Mouse (Mus musculus) thymus, postnatal 4 days (tissue): ENCODE results near the gene Gnl3l.

Source experiments
- DNase-seq: peaks from one replicate; pipeline ENCODE4 v3.0.0; 2021

Gene Gnl3l

GRCm38 (mm10) chrX:151016938-151017877 is at the start of gene Gnl3l:
Gene Gnl3l, minus strand, starts transcription at chrX:151017322.
- peak; percentile 93 for DNase-seq

DNA sequence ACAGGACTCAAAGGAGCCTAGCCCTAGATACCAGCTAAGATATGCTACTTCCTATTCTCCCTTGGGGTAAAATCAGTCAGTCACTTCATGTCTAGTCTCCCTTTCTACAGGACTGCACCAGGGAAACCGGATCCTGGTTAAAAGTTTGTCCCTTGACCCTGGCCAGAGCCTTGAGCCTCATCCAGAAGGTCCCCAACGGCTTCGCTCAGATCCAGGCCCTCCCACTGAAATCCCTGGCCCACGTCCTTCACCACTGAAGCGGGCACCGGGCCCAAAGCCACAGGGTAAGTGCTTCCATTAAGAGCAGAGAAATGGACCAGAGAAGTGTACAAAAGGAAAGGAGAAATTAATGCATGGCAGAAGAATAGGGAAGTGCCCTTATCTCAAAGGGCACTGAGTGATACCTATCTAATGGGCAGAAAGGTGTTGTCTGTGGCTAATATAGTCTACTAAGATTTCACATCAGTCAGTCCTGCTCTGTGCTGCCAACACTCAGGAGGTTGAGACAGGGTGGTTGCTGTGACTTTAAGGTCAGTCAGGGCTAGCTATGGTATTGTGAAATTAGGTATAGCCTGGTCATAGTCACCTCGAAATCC is 49.0 kb upstream of the Gnl3l start:
- no peak for DNase-seq

- DNase-seq = no peak
Measured at GRCm38 (mm10) chrX:151061615-151062299, 44.6 kb upstream of the Gnl3l start.

- DNase-seq = no peak
Measured at GRCm38 (mm10) chrX:151059346-151059745, 42.2 kb upstream of the Gnl3l start.

DNA sequence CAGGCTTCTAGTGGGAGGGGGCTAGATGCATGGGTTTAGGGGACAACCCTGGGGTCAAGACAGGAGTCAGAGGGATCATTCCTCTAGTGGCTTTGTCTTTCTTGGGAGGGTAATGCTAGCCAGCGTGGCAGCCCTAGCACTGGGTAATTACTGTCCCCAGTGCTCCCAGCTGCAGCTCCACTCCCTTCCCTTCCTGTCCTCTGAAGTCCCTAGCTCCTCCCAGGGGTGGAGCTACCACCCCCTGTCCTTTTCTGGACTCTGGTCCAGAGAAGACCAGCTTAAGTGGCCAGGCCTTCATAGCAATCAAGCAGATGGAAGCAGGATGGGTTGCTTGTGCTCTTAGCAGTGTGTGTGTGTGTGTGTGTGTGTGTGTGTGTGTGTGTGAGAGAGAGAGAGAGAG is 38.4 kb upstream of the Gnl3l start:
- DNase-seq = no peak

DNA sequence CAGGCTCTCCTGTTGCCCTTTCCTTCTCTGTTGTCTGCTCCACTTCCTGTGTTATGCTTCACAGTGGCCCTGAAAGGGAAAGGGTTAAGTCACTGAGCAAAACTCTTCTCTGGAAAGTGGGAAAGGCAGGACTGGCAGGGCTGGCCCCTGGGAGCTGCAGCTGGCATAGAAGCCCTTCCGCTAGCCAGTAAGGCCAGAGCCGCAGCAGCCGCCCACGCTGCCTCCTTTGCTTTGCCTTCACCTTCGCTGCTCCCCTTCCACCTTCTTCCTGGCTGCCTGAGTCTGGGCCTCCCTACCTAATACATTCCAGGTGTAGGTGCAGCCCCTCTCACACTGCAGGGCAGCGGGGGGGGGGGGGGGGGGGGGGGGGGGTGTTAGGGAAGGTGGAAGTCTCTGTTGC is 37.4 kb upstream of the Gnl3l start:
- no peak for DNase-seq

GRCm38 (mm10) chrX:151050337-151050736 is 33.2 kb upstream of the Gnl3l start:
- DNase-seq = no peak

- DNase-seq = no peak
Measured at GRCm38 (mm10) chrX:151049661-151050215, 32.6 kb upstream of the Gnl3l start.

- DNase-seq = peak; percentile 38
Measured at GRCm38 (mm10) chrX:151047431-151048058, 30.4 kb upstream of the Gnl3l start.

DNA sequence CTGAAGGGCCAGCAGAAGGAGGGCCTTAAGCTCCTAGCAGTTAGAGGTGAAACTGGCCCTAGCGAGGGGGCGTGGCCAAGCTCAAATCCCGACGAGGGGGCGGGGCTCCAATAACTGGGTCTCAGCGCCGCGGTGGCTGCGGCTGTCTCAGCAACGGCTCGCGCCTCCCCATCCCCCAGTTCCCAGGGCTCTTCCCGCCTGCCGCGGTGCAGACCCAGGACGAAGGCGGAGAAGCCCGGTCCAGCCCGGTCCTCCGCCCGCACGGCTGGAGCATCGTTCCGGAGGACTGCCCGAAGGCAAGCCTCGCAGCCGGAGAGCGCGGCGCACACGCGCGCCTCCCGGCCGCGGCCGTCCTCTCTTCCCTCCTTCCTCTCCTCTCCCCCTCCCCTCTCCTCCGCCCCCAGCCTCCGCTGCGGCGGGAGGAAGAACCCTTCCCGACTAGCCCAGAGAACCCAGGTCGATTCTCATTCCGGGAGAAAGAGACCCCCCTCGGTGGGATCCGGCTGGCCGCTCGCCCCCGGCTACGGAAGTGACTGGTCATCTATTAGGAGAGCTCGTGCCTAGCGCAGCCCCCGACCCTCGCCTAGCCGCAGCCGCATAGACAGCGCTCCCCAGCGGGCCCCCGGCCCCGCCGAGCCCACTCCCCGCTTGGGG is 29.8 kb upstream of the Gnl3l start:
- DNase-seq = peak; percentile 68

DNA sequence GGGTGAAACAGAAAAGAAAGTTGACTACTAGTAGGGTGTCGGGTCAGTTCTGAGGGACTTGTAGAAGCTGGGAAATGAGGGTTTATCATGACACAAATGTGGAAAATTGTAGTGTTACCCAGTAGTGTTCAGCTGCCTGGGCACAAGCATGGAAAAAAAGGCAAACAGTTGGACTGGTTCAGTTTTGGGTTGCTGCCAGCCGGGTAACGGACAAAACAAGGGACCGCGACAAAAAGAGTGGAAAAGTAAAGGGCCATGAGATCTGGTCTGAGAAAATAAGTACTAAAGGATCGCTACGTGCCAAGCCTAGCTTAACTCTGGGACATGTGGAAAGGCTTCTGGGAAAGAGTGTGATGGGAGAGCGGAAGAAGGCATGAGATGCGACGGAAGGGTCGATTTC is 29.2 kb upstream of the Gnl3l start:
- no peak for DNase-seq

DNA sequence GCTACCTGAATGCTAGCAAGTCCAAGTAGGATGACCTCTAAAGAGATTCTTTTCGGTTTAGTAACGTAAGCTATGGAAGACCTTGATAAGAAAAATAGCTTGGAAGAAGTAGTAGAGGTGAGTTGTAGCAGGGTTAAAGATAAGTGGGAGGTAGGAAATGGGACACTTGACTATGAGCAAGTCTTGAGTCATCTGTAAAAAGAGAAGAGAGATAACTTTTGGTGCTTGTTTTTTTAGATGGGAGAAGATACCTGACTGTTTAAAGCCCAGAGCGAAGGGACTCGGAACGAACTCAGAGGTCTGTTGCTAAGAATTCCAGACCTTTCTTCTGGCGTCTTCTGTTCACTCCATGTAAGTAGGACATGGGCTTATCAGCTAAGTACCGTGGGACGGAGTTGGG is 28.7 kb upstream of the Gnl3l start, which contains the start of gene Fgd1:
Gene Fgd1, plus strand, starts transcription at position 301 of the 400 bp plus-strand sequence.
- no peak for DNase-seq

- no peak for DNase-seq
Measured at GRCm38 (mm10) chrX:151041223-151041622, 24.1 kb upstream of the Gnl3l start.

GRCm38 (mm10) chrX:151031400-151031799 is 14.3 kb upstream of the Gnl3l start:
- no peak for DNase-seq

DNA sequence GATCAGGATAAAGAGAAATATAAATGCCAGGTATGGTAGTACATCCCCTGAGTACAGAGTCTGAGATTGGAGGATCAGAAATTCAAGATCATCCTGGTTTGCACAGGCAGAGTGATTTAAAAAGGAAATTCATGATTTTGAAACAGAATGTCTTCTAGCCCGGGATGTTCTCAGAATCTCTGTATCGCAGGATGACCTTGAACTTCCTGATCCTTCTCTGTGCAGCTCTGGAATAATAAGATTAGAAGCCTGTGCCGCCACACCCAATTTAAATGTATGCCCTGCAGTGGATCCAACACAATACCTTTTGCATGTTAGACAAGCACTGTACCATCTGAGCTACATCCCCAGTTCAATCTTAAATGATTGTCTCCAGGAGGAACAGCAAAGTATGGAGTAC is 1.7 kb upstream of the Gnl3l start:
- DNase-seq = no peak

GRCm38 (mm10) chrX:151017897-151018296 is 775 bp upstream of the Gnl3l start:
- no peak for DNase-seq

GRCm38 (mm10) chrX:150996775-150997174 is 20.3 kb downstream of the Gnl3l start:
- no peak for DNase-seq

- no peak for DNase-seq
Measured at GRCm38 (mm10) chrX:150981621-150982020, 35.5 kb downstream of the Gnl3l start.

GRCm38 (mm10) chrX:150975424-150975823 is 41.7 kb downstream of the Gnl3l start:
- no peak for DNase-seq

DNA sequence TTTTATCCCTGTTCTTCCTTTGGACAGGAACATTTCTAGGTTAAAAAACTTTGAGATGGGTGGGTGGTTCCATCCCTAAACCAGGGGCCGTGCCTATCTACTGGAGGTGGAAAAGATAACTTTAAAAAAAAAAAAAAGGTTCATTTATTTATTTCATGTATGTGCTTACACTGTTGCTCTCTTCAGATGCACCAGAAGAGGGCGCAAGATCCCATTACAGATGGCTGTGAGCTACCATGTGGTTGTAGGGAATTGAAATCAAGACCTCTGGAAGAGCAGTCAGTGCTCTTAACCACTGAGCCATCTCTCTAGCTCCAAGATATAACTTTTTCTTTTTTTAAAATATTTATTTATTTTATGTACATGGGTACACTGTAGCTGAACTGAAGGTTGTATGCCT is 54.1 kb downstream of the Gnl3l start:
- DNase-seq = peak; percentile 17

GRCm38 (mm10) chrX:150960702-150961101 is 56.4 kb downstream of the Gnl3l start:
- peak; percentile 12 for DNase-seq
